Mouse (Mus musculus): ENCODE measurements around the gene Dusp1. TPM values are rescaled to one million over a fixed set of nuclear protein-coding genes. Genes with fewer than 3 reads are reported as not detected.

Dusp1 gene
- polyA plus RNA-seq, 1 experiment = 11.6 TPM

GRCm38 (mm10) chr17:26513459-26514290, 48.3 kb downstream of the Dusp1 start:
- Histone ChIP-seq H3K4me3 (no peak overlapping the region), H3ac (ENCODE audit: control insufficient read depth, insufficient read length) (no peak overlapping the region), H3K4me2 (ENCODE audit: low read depth) (peak overlapping the region; percentile 68), H3K27me3 (ENCODE audit: control insufficient read depth, insufficient read depth, insufficient read length) (no peaks in the 10 kb centered on the region), H3K79me2 (ENCODE audit: control insufficient read depth, insufficient read depth) (no peaks in the 10 kb centered on the region), H3K36me3 (ENCODE audit: control insufficient read depth, insufficient read depth) (no peaks in the 10 kb centered on the region)
- TF ChIP-seq USF1 (IDR thresholded peaks at IDR 0.05; ENCODE audit: low read depth) (no peak), MAX (IDR thresholded peaks at IDR 0.05; ENCODE audit: low read depth) (no peak), MYOD1 (IDR thresholded peaks at IDR 0.05; ENCODE audit: control insufficient read depth in 1 of 3, insufficient read length in 2 of 3, low read depth in 2 of 3) (no peak), POLR2AphosphoS2 (IDR thresholded peaks at IDR 0.05; ENCODE audit: insufficient read length, low read depth) (no peak), TCF3 (IDR thresholded peaks at IDR 0.05; ENCODE audit: insufficient read length, low read depth) (no peak), POLR2A (IDR thresholded peaks at IDR 0.05; ENCODE audit: insufficient read length, low read depth) (no peak), TCF12 (IDR thresholded peaks at IDR 0.05; ENCODE audit: insufficient read depth, poor library complexity, severe bottlenecking) (no peak)

- no peaks in the 10 kb centered on the region for H3K27me3 ChIP-seq (ENCODE audit: control insufficient read depth, insufficient read depth, insufficient read length)
- H3ac ChIP-seq (ENCODE audit: control insufficient read depth, insufficient read length) = no peak overlapping the region
- no peaks in the 10 kb centered on the region for H3K36me3 ChIP-seq (ENCODE audit: control insufficient read depth, insufficient read depth)
- H3K4me3 ChIP-seq = no peak overlapping the region
- H3K79me2 ChIP-seq (ENCODE audit: control insufficient read depth, insufficient read depth) = no peaks in the 10 kb centered on the region
- no peak overlapping the region for H3K4me2 ChIP-seq (ENCODE audit: low read depth)
- TF ChIP-seq MYOG (IDR thresholded peaks at IDR 0.05; ENCODE audit: control insufficient read depth in 1 of 3, insufficient read depth in 1 of 3, insufficient read length in 2 of 3, low read depth in 2 of 3) (no peak), TCF3 (IDR thresholded peaks at IDR 0.05; ENCODE audit: insufficient read length, low read depth) (no peak), REST (IDR thresholded peaks at IDR 0.05; ENCODE audit: insufficient read depth, insufficient read length) (no peak), TCF12 (IDR thresholded peaks at IDR 0.05; ENCODE audit: insufficient read depth, poor library complexity, severe bottlenecking) (no peak), E2F4 (IDR thresholded peaks at IDR 0.05; ENCODE audit: insufficient read depth) (no peak), SRF (IDR thresholded peaks at IDR 0.05; ENCODE audit: control insufficient read depth, insufficient read length, low read depth) (no peak)
These were observed 49.0 kb downstream of the Dusp1 start for GRCm38 (mm10) chr17:26512961-26513360.

- H3K36me3 ChIP-seq (ENCODE audit: control insufficient read depth, insufficient read depth) = no peaks in the 10 kb centered on the region
- no peak overlapping the region for H3K4me3 ChIP-seq
- H3K79me2 ChIP-seq (ENCODE audit: control insufficient read depth, insufficient read depth) = peaks cover 7% of the 10 kb centered on the region
- no peaks in the 10 kb centered on the region for H3K27me3 ChIP-seq (ENCODE audit: control insufficient read depth, insufficient read depth, insufficient read length)
- no peak overlapping the region for H3ac ChIP-seq (ENCODE audit: control insufficient read depth, insufficient read length)
- TF ChIP-seq SRF (IDR thresholded peaks at IDR 0.05; ENCODE audit: control insufficient read depth, insufficient read length, low read depth) (no peak), MYOG (IDR thresholded peaks at IDR 0.05; ENCODE audit: control insufficient read depth in 1 of 3, insufficient read depth in 1 of 3, insufficient read length in 2 of 3, low read depth in 2 of 3) (no peak), TCF12 (IDR thresholded peaks at IDR 0.05; ENCODE audit: insufficient read depth, poor library complexity, severe bottlenecking) (no peak), USF1 (IDR thresholded peaks at IDR 0.05; ENCODE audit: low read depth) (no peak), MYOD1 (IDR thresholded peaks at IDR 0.05; ENCODE audit: control insufficient read depth in 1 of 3, insufficient read length in 2 of 3, low read depth in 2 of 3) (no peak), POLR2AphosphoS2 (IDR thresholded peaks at IDR 0.05; ENCODE audit: insufficient read length, low read depth) (no peak), MAX (IDR thresholded peaks at IDR 0.05; ENCODE audit: low read depth) (no peak), POLR2A (IDR thresholded peaks at IDR 0.05; ENCODE audit: insufficient read length, low read depth) (no peak), TCF3 (IDR thresholded peaks at IDR 0.05; ENCODE audit: insufficient read length, low read depth) (no peak), CEBPB (IDR thresholded peaks at IDR 0.05; ENCODE audit: insufficient read depth, poor library complexity, severe bottlenecking) (no peak), REST (IDR thresholded peaks at IDR 0.05; ENCODE audit: insufficient read depth, insufficient read length) (no peak), E2F4 (IDR thresholded peaks at IDR 0.05; ENCODE audit: insufficient read depth) (no peak)
- no peak overlapping the region for H3K4me2 ChIP-seq (ENCODE audit: low read depth)
These were observed 49.8 kb downstream of the Dusp1 start for GRCm38 (mm10) chr17:26511816-26512774.

GRCm38 (mm10) chr17:26511256-26511655, 50.7 kb downstream of the Dusp1 start:
- H3K36me3 ChIP-seq (ENCODE audit: control insufficient read depth, insufficient read depth) = no peaks in the 10 kb centered on the region
- peaks cover 13% of the 10 kb centered on the region for H3K79me2 ChIP-seq (ENCODE audit: control insufficient read depth, insufficient read depth)
- H3K27me3 ChIP-seq (ENCODE audit: control insufficient read depth, insufficient read depth, insufficient read length) = no peaks in the 10 kb centered on the region
- no peak overlapping the region for H3K4me2 ChIP-seq (ENCODE audit: low read depth)
- H3K4me3 ChIP-seq = no peak overlapping the region
- no peak overlapping the region for H3ac ChIP-seq (ENCODE audit: control insufficient read depth, insufficient read length)
- TF ChIP-seq POLR2A (IDR thresholded peaks at IDR 0.05; ENCODE audit: insufficient read length, low read depth) (no peak), TCF3 (IDR thresholded peaks at IDR 0.05; ENCODE audit: insufficient read length, low read depth) (no peak), POLR2AphosphoS2 (IDR thresholded peaks at IDR 0.05; ENCODE audit: insufficient read length, low read depth) (no peak), MYOD1 (IDR thresholded peaks at IDR 0.05; ENCODE audit: control insufficient read depth in 1 of 3, insufficient read length in 2 of 3, low read depth in 2 of 3) (no peak), TCF12 (IDR thresholded peaks at IDR 0.05; ENCODE audit: insufficient read depth, poor library complexity, severe bottlenecking) (no peak), MYOG (IDR thresholded peaks at IDR 0.05; ENCODE audit: control insufficient read depth in 1 of 3, insufficient read depth in 1 of 3, insufficient read length in 2 of 3, low read depth in 2 of 3) (no peak), MAX (IDR thresholded peaks at IDR 0.05; ENCODE audit: low read depth) (no peak), E2F4 (IDR thresholded peaks at IDR 0.05; ENCODE audit: insufficient read depth) (no peak)

All from myocyte (in vitro differentiated cells).